In the genomic region with DNA sequence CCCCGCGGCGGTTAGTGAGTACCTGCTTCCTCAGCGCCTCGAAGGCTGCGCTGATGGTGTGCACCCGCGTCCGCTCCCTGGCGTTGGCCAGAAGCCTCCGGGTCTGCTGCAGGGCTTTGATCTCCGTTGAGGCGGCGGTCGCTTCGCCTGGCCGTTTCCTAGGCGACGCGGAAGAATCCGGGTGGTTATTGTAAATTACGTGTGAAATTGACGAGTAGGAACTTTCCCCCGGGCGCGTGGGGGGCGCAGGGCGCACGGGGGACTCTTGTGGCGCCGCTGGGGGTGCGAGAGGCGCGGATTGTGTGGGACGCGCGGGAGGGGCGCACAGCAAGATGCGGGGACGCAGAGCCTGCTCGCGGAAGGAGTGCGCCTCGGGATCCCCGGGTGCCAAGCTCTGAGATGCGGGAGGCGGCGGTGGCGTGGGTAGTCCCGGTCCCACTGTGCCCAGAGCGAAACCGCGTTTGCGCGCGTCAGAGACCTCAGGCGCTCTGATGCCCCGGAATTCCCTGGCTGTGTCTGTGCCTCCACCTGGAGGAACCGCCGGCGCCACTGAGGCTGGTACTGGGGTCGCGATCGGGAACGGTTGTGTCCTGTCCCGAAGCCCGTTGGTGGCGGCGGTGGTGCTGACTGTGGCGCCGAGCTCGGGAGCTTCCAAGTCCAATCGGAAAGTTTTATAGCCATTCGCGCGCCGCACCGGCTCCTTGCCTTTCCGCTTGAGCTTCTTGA, we compare ENCODE assay signal across 8 mouse cellular contexts. TPM values are rescaled to one million over a fixed set of nuclear protein-coding genes. Genes with fewer than 3 reads are reported as not detected.
DNase-seq lines count a peak whose midpoint lies in the region; ATAC-seq lines count a peak whose summit lies in the region.

No protein-coding gene starts in this region.

- peak overlapping the region; percentile 86 for H3K27ac ChIP-seq in heart, embryonic 10.5 days
- peak overlapping the region; percentile 88 for H3K27ac ChIP-seq in forebrain, embryonic 10.5 days
- peak overlapping the region; percentile 71 for H3K27ac ChIP-seq in intestine, embryonic 15.5 days

- peak overlapping the region; percentile 95 for H3K4me2 ChIP-seq in intestine, embryonic 15.5 days (replicated peaks)

- H3K36me3 ChIP-seq in heart, embryonic 10.5 days: no peaks in the 10 kb centered on the region
- H3K36me3 ChIP-seq in forebrain, embryonic 10.5 days (replicated peaks): no peaks in the 10 kb centered on the region
- no peaks in the 10 kb centered on the region for H3K36me3 ChIP-seq in intestine, embryonic 15.5 days
- no peaks in the 10 kb centered on the region for H3K36me3 ChIP-seq in splenic B cell, adult 2 months (ENCODE audit: control insufficient read depth, insufficient read depth, low read length, poor library complexity, severe bottlenecking)

- WGBS in heart, embryonic 10.5 days: under 1% methylated on average over 79 of the region's 79 CpGs
- WGBS in forebrain, embryonic 10.5 days: under 1% methylated on average over 79 of the region's 79 CpGs
- WGBS in intestine, embryonic 15.5 days: under 1% methylated on average over 79 of the region's 79 CpGs

- no peaks in the 10 kb centered on the region for H3K9me3 ChIP-seq in heart, embryonic 10.5 days
- H3K9me3 ChIP-seq in forebrain, embryonic 10.5 days: no peaks in the 10 kb centered on the region
- H3K9me3 ChIP-seq in intestine, embryonic 15.5 days: no peaks in the 10 kb centered on the region

- ATAC-seq in intestine, embryonic 15.5 days: peak; percentile 48; the same call in 1 of the 2 replicates

- H3K4me3 ChIP-seq in heart, embryonic 10.5 days: peak overlapping the region; percentile 80
- H3K4me3 ChIP-seq in forebrain, embryonic 10.5 days: peak overlapping the region; percentile 78
- H3K4me3 ChIP-seq in intestine, embryonic 15.5 days (replicated peaks): peak overlapping the region; percentile 57

- peak overlapping the region; percentile 49 for H3K9ac ChIP-seq in intestine, embryonic 15.5 days

- H3K27me3 ChIP-seq in heart, embryonic 10.5 days (ENCODE audit: insufficient read depth, poor library complexity, severe bottlenecking): peaks cover 70% of the 10 kb centered on the region
- H3K27me3 ChIP-seq in forebrain, embryonic 10.5 days (ENCODE audit: poor library complexity, severe bottlenecking): peaks cover 99% of the 10 kb centered on the region
- peaks cover 35% of the 10 kb centered on the region for H3K27me3 ChIP-seq in intestine, embryonic 15.5 days (replicated peaks)
- no peaks in the 10 kb centered on the region for H3K27me3 ChIP-seq in splenic B cell, adult 2 months (ENCODE audit: control insufficient read depth, insufficient read depth, low read length, poor library complexity, severe bottlenecking)

- peaks cover 76% of the 10 kb centered on the region for H3K4me1 ChIP-seq in heart, embryonic 10.5 days
- peaks cover 74% of the 10 kb centered on the region for H3K4me1 ChIP-seq in forebrain, embryonic 10.5 days
- peaks cover 25% of the 10 kb centered on the region for H3K4me1 ChIP-seq in intestine, embryonic 15.5 days (replicated peaks)

- peak; percentile 84 for DNase-seq in heart, embryonic 10.5 days (ENCODE audit: low spot score)
- DNase-seq in heart, adult 9 months (ENCODE audit: low spot score in 2 of 2): no peak
- DNase-seq in NIH3T3 (ENCODE audit: low read depth): peak; percentile 64
- peak; percentile 83 for DNase-seq in forebrain, embryonic 10.5 days (ENCODE audit: extremely low spot score, low spot score)
- DNase-seq in lung, postnatal 10 days: peak; percentile 64
- DNase-seq in splenic B cell, adult 2 months (ENCODE audit: low read depth, low spot score): peak; percentile 8
- no peak for DNase-seq in frontal cortex, postnatal 10 days (ENCODE audit: low spot score in 2 of 2)

RNA-seq across cellular contexts. Expression of a gene that starts 0.8 kb away (rescaled TPM):
- 10.9 and 15.7 TPM in 2 replicates for polyA plus RNA-seq in heart, embryonic 10.5 days (2016; fragmentation: Nextera tagmentation; extraction: Ambion mirVana)
- 11.2 and 11.5 TPM in 2 replicates for polyA plus RNA-seq in forebrain, embryonic 10.5 days (2016; fragmentation: Nextera tagmentation; extraction: Ambion mirVana)
- polyA plus RNA-seq in intestine, embryonic 15.5 days (2015; fragmentation: Nextera tagmentation; extraction: Ambion mirVana): 9.4 and 9.6 TPM in 2 replicates

Comparison
In these comparisons a context has a peak if more than half of its experiments do, and no peak if none do; other contexts are left out.
1. DNase-seq: peak in heart, embryonic 10.5 days (single experiment), NIH3T3 (single experiment), forebrain, embryonic 10.5 days (single experiment), lung, postnatal 10 days (single experiment) and splenic B cell, adult 2 months (single experiment); none in heart, adult 9 months (0 of 2) and frontal cortex, postnatal 10 days (0 of 2).
2. Peak in every context shown above with its lines, with median percentiles within 50 percentile points of each other: H3K27ac ChIP-seq and H3K4me3 ChIP-seq.